Mouse (Mus musculus) kidney, postnatal 36 days (tissue): ENCODE results near the gene Mfsd4b1.

ENCODE experiments used
- DNase-seq, 2 experiments: peaks; one replicate each; pipeline ENCODE4 v3.0.0; 2021 to 2022; ENCODE audit warnings: mixed read lengths in 2 of 2

The Mfsd4b1 gene

DNA sequence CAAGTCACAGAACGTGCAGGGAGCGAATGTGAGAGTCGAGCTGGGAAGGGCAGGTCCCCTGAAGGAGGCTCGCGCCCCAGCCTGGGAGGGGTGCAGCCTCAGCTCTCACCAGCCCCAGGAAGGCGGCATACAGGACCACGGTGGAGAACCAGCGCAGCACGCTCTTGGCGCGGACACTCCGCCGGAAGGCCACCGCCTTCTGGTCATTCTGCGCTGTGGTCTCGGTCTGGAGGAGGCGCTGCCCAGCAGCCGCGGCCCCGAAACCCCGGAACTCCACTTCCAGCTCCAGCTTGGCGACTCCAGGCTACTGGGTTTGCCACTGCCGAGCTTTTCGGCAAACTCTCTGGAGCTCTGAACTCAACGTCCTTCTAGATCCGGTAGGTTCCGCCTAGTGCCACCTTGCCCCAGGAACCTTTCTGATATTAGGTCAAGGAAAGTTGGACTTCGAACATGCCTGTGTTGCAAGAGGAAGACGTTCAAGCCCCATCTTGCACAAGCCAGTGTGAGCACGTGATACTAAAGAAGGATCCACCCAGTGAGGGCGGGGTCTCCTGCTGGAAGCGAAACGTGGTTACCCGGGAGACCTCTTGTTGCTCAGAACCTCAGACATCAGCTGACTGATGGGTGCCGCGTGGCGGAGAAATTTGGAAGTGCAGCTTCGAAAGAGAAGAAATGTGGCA lies 65.2 kb downstream of the Mfsd4b1 start, which contains the start of gene Mfsd4b3:
Mfsd4b3 (minus strand) TSS at position 393 of the 680 bp plus-strand sequence.
- peak; percentile 98 to 99 for DNase-seq

GRCm38 (mm10) chr10:39958266-39958665 lies 66.8 kb downstream of the Mfsd4b1 start:
- DNase-seq = peak in 1 of 2 experiments; percentile 39

- peak; percentile 54 to 70 for DNase-seq
Measured at GRCm38 (mm10) chr10:39956340-39956878, 68.7 kb downstream of the Mfsd4b1 start.

GRCm38 (mm10) chr10:39955163-39955562 lies 69.9 kb downstream of the Mfsd4b1 start:
- DNase-seq = no peak
